ENCODE assay signal across 9 mouse cellular contexts in the genomic region with DNA sequence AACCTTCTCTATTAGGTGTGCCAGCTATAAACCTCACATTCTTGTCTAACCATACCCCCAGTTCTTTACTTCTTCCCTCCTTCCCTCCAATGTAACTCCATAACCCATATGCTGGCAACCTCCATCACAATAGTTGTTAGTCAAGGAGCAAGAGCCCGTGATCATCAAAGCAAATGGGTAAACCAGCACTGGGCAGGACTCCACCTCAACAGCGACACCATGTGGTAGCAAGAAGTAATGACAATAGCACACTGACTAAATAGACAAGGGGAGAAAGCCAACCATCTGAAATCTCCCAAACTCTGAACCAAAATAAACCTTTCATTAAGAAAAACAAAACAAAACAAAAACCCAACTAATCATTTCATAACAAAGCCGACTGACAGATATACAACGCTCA.
DNase-seq lines count a peak whose midpoint lies in the region; ATAC-seq lines count a peak whose summit lies in the region.
"Had no signal": no experiment of that assay in that cellular context is flagged by ENCODE, and none has a peak within 500 bp of the region (broad histone marks: within the 10 kb centered on the region; RNA-seq: fewer than 3 reads in every experiment).

No protein-coding gene starts in this region.

- no peak overlapping the region for H3K4me2 ChIP-seq in hindbrain, embryonic 16.5 days (ENCODE audit: low read length)
- H3K4me2 ChIP-seq: liver, embryonic 15.5 days had no signal

- H3K4me1 ChIP-seq in hindbrain, embryonic 10.5 days (replicated peaks) = 0 out of 2 replicates have a peak, but pooled peaks cover 5% of the 10 kb centered on the region
- peaks cover 7% of the 10 kb centered on the region; the same call in 1 of the 2 replicates for H3K4me1 ChIP-seq in hindbrain, embryonic 16.5 days (ENCODE audit: control insufficient read depth, insufficient read depth, low read depth, low read length)
- H3K4me1 ChIP-seq: liver, embryonic 15.5 days had no signal

- no peaks in the 10 kb centered on the region for H3K27me3 ChIP-seq in hindbrain, embryonic 10.5 days (ENCODE audit: insufficient read depth, poor library complexity, severe bottlenecking)
- no peaks in the 10 kb centered on the region for H3K27me3 ChIP-seq in hindbrain, embryonic 16.5 days (replicated peaks; ENCODE audit: control insufficient read depth, insufficient read depth, low read length)
- H3K27me3 ChIP-seq: liver, embryonic 15.5 days had no signal

- H3K9me3 ChIP-seq in hindbrain, embryonic 10.5 days = no peaks in the 10 kb centered on the region
- H3K9me3 ChIP-seq in hindbrain, embryonic 16.5 days (ENCODE audit: control insufficient read depth, low read length) = no peaks in the 10 kb centered on the region
- H3K9me3 ChIP-seq: liver, embryonic 15.5 days had no signal

- no peak for ATAC-seq in hindbrain, embryonic 16.5 days
- ATAC-seq in common myeloid progenitor, adult 5-6 weeks (replicated peaks; ENCODE audit: low read depth, poor library complexity, severe bottlenecking) = peak; percentile 92

- H3K4me3 ChIP-seq in hindbrain, embryonic 10.5 days = no peak overlapping the region
- no peak overlapping the region for H3K4me3 ChIP-seq in hindbrain, embryonic 16.5 days (ENCODE audit: low read length)
- H3K4me3 ChIP-seq: liver, embryonic 15.5 days had no signal

- no peak overlapping the region for H3K9ac ChIP-seq in hindbrain, embryonic 16.5 days (ENCODE audit: low read depth, low read length)
- H3K9ac ChIP-seq: liver, embryonic 15.5 days had no signal

- no peaks in the 10 kb centered on the region for H3K36me3 ChIP-seq in hindbrain, embryonic 10.5 days
- no peaks in the 10 kb centered on the region for H3K36me3 ChIP-seq in hindbrain, embryonic 16.5 days (ENCODE audit: control insufficient read depth, insufficient read depth, low read length)
- H3K36me3 ChIP-seq: liver, embryonic 15.5 days had no signal

- intact Hi-C loops in left cerebral cortex, postnatal 4 days (cut with DNase I) = no loop called here

- no peak overlapping the region for H3K27ac ChIP-seq in hindbrain, embryonic 10.5 days
- no peak overlapping the region for H3K27ac ChIP-seq in hindbrain, embryonic 16.5 days (ENCODE audit: low read depth, low read length)
- H3K27ac ChIP-seq: liver, embryonic 15.5 days had no signal

- 21% methylated on average over 4 of the region's 4 CpGs for WGBS in hindbrain, embryonic 10.5 days
- WGBS in hindbrain, embryonic 16.5 days = 23% methylated on average over 4 of the region's 4 CpGs

- DNase-seq in hindbrain, embryonic 10.5 days (ENCODE audit: low spot score) = peak; percentile 43
- peak; percentile 8 for DNase-seq in thymus, postnatal 0 days (ENCODE audit: low spot score)
- DNase-seq in thymus, postnatal 25 days = no peak
- peak; percentile 34 for DNase-seq in left cerebral cortex, postnatal 4 days
- DNase-seq in spleen, postnatal 36 days (ENCODE audit: low spot score in 2 of 2) = peak; percentile 2 to 7
- no peak for DNase-seq in yolk sac, embryonic 10.5 days (ENCODE audit: low spot score)

Comparison
In these comparisons a context has a peak if more than half of its experiments do, and no peak if none do; other contexts are left out.
1. DNase-seq: peak in hindbrain, embryonic 10.5 days (single experiment), thymus, postnatal 0 days (single experiment), left cerebral cortex, postnatal 4 days (single experiment) and spleen, postnatal 36 days (2 of 2); none in thymus, postnatal 25 days (single experiment) and yolk sac, embryonic 10.5 days (single experiment).